ENCODE assay signal across 9 mouse cellular contexts in the genomic region with DNA sequence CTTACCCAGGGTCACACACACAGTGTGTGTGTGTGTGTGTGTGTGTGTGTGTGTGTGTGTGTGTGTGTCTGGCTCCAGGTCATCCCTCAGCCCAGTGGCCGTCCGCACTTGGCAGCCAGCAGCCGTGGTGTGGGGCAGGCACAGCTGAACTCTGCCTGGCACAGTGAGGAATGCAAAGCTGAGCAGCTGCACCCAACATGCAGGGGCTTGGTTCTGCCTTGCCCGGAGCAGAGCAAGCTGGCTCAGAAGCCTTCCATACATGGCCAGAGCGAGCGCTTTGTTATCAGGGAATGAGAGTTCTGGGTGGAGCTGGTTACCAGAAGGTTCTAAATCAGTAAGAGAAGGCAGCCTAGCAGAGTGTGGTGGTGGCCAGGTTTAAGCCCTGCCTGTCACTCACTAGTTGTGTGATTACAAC. TPM values are rescaled to one million over a fixed set of nuclear protein-coding genes. Genes with fewer than 3 reads are reported as not detected.
DNase-seq lines count a peak whose midpoint lies in the region; ATAC-seq and TF ChIP-seq lines count a peak whose summit lies in the region.
"Had no signal": no experiment of that assay in that cellular context is flagged by ENCODE, and none has a peak within 500 bp of the region (broad histone marks: within the 10 kb centered on the region; RNA-seq: fewer than 3 reads in every experiment).

No protein-coding gene starts in this region.

- peaks cover 35% of the 10 kb centered on the region for H3K36me3 ChIP-seq in lung, embryonic 14.5 days (ENCODE audit: insufficient read depth)
- H3K36me3 ChIP-seq in embryonic facial prominence, embryonic 10.5 days (replicated peaks) = peaks cover 41% of the 10 kb centered on the region
- H3K36me3 ChIP-seq in heart, embryonic 16.5 days (ENCODE audit: control insufficient read depth, insufficient read depth) = peaks cover 15% of the 10 kb centered on the region; the same call in 1 of the 2 replicates

- H3K27ac ChIP-seq in lung, embryonic 14.5 days (ENCODE audit: low read depth) = peak overlapping the region; percentile 81
- H3K27ac ChIP-seq in embryonic facial prominence, embryonic 10.5 days (replicated peaks) = peak overlapping the region; percentile 59
- H3K27ac ChIP-seq in heart, embryonic 16.5 days (ENCODE audit: low read length) = peak overlapping the region; percentile 99
- H3K27ac ChIP-seq: midbrain, embryonic 12.5 days had no signal

- H3K4me1 ChIP-seq in lung, embryonic 14.5 days (ENCODE audit: insufficient read depth) = peaks cover 28% of the 10 kb centered on the region
- H3K4me1 ChIP-seq in embryonic facial prominence, embryonic 10.5 days = peaks cover 56% of the 10 kb centered on the region
- H3K4me1 ChIP-seq in heart, embryonic 16.5 days (ENCODE audit: control insufficient read depth, insufficient read depth, low read length) = peaks cover 54% of the 10 kb centered on the region
- H3K4me1 ChIP-seq: midbrain, embryonic 12.5 days had no signal

- no peak for TF ChIP-seq CTCF in lung, embryonic 14.5 days (IDR thresholded peaks at IDR 0.05; ENCODE audit: low read depth)

- no peaks in the 10 kb centered on the region for H3K27me3 ChIP-seq in lung, embryonic 14.5 days (ENCODE audit: insufficient read depth, low read length)
- no peaks in the 10 kb centered on the region for H3K27me3 ChIP-seq in embryonic facial prominence, embryonic 10.5 days (replicated peaks; ENCODE audit: low read depth, poor library complexity, severe bottlenecking)
- H3K27me3 ChIP-seq in heart, embryonic 16.5 days (ENCODE audit: control insufficient read depth, insufficient read depth, low read length) = no peaks in the 10 kb centered on the region
- H3K27me3 ChIP-seq: midbrain, embryonic 12.5 days had no signal

- ATAC-seq in lung, embryonic 14.5 days (ENCODE audit: insufficient read depth) = peak; percentile 74
- ATAC-seq in heart, embryonic 16.5 days (replicated peaks; ENCODE audit: extremely low read depth, insufficient read depth, low FRiP score) = peak; percentile 91

- no peak overlapping the region; the same call in none of the 2 replicates for H3K9ac ChIP-seq in lung, embryonic 14.5 days
- peak overlapping the region; percentile 68 for H3K9ac ChIP-seq in heart, embryonic 16.5 days (ENCODE audit: low read length)
- H3K9ac ChIP-seq: midbrain, embryonic 12.5 days had no signal

- no peaks in the 10 kb centered on the region for H3K9me3 ChIP-seq in lung, embryonic 14.5 days (ENCODE audit: low read depth, low read length)
- no peaks in the 10 kb centered on the region for H3K9me3 ChIP-seq in embryonic facial prominence, embryonic 10.5 days
- H3K9me3 ChIP-seq in heart, embryonic 16.5 days (replicated peaks; ENCODE audit: control insufficient read depth, low read length) = no peaks in the 10 kb centered on the region
- H3K9me3 ChIP-seq: midbrain, embryonic 12.5 days had no signal

- H3K4me2 ChIP-seq in lung, embryonic 14.5 days = peak overlapping the region; percentile 15; the same call in 1 of the 2 replicates
- H3K4me2 ChIP-seq in heart, embryonic 16.5 days (ENCODE audit: low read depth, low read length) = peak overlapping the region; percentile 53
- H3K4me2 ChIP-seq: midbrain, embryonic 12.5 days had no signal

- H3K4me3 ChIP-seq in lung, embryonic 14.5 days (ENCODE audit: low read depth, low read length) = no peak overlapping the region
- 0 out of 2 replicates have a peak overlapping the region, but pooled peaks have one; percentile 16 for H3K4me3 ChIP-seq in embryonic facial prominence, embryonic 10.5 days
- no peak overlapping the region for H3K4me3 ChIP-seq in heart, embryonic 16.5 days (ENCODE audit: low read length)
- H3K4me3 ChIP-seq: midbrain, embryonic 12.5 days had no signal

- peak; percentile 56 for DNase-seq in lung, embryonic 14.5 days
- DNase-seq in lung, postnatal 25 days (ENCODE audit: low spot score) = no peak
- DNase-seq in embryonic facial prominence, embryonic 10.5 days (ENCODE audit: low spot score) = peak; percentile 30
- DNase-seq in kidney, postnatal 4 days = peak; percentile 67 to 80
- DNase-seq in lung, postnatal 14 days = peak; percentile 44
- peak; percentile 68 to 72 for DNase-seq in urinary bladder, postnatal 4 days (ENCODE audit: low spot score in 2 of 2)
- DNase-seq in thymus, adult 18-20 months = no peak

- WGBS in lung, embryonic 14.5 days = 15% methylated on average over 6 of the region's 6 CpGs
- 67% methylated on average over 6 of the region's 6 CpGs for WGBS in embryonic facial prominence, embryonic 10.5 days
- WGBS in heart, embryonic 16.5 days = 12% methylated on average over 6 of the region's 6 CpGs

RNA-seq across cellular contexts. Expression of gene Micall1, which starts 11.1 kb away (rescaled TPM):
- 7.5 and 9.0 TPM in 2 replicates for polyA plus RNA-seq in lung, embryonic 14.5 days (2014; fragmentation: Nextera tagmentation; extraction: Ambion mirVana)
- 7.3 and 7.4 TPM in 2 replicates for polyA plus RNA-seq in embryonic facial prominence, embryonic 10.5 days (2016; fragmentation: Nextera tagmentation; extraction: Ambion mirVana)
- polyA plus RNA-seq in heart, embryonic 16.5 days (2015; fragmentation: Nextera tagmentation; extraction: Ambion mirVana) = 21.1 and 23.2 TPM in 2 replicates

RNA-seq across cellular contexts. Expression of gene Eif3l, which starts 22.6 kb away (rescaled TPM):
- 243 and 249 TPM in 2 replicates for polyA plus RNA-seq in lung, embryonic 14.5 days (2014; fragmentation: Nextera tagmentation; extraction: Ambion mirVana)
- 280 and 287 TPM in 2 replicates for polyA plus RNA-seq in embryonic facial prominence, embryonic 10.5 days (2016; fragmentation: Nextera tagmentation; extraction: Ambion mirVana)
- 151 and 161 TPM in 2 replicates for polyA plus RNA-seq in heart, embryonic 16.5 days (2015; fragmentation: Nextera tagmentation; extraction: Ambion mirVana)

RNA-seq across cellular contexts. Expression of gene Ankrd54, which starts 34.9 kb away (rescaled TPM):
- polyA plus RNA-seq in lung, embryonic 14.5 days (2014; fragmentation: Nextera tagmentation; extraction: Ambion mirVana) = 54.4 and 55.4 TPM in 2 replicates
- polyA plus RNA-seq in embryonic facial prominence, embryonic 10.5 days (2016; fragmentation: Nextera tagmentation; extraction: Ambion mirVana) = 57.7 and 61.8 TPM in 2 replicates
- polyA plus RNA-seq in heart, embryonic 16.5 days (2015; fragmentation: Nextera tagmentation; extraction: Ambion mirVana) = 28.4 and 28.5 TPM in 2 replicates

RNA-seq across cellular contexts. Expression of gene Polr2f, which starts 43.2 kb away (rescaled TPM):
- polyA plus RNA-seq in lung, embryonic 14.5 days (2014; fragmentation: Nextera tagmentation; extraction: Ambion mirVana) = 315 and 325 TPM in 2 replicates
- 414 and 440 TPM in 2 replicates for polyA plus RNA-seq in embryonic facial prominence, embryonic 10.5 days (2016; fragmentation: Nextera tagmentation; extraction: Ambion mirVana)
- 222 and 262 TPM in 2 replicates for polyA plus RNA-seq in heart, embryonic 16.5 days (2015; fragmentation: Nextera tagmentation; extraction: Ambion mirVana)

RNA-seq across cellular contexts. Expression of gene 1700088E04Rik, which starts 43.4 kb away (rescaled TPM):
- 6.0 and 7.1 TPM in 2 replicates for polyA plus RNA-seq in lung, embryonic 14.5 days (2014; fragmentation: Nextera tagmentation; extraction: Ambion mirVana)
- polyA plus RNA-seq in embryonic facial prominence, embryonic 10.5 days (2016; fragmentation: Nextera tagmentation; extraction: Ambion mirVana) = 8.0 and 8.2 TPM in 2 replicates
- polyA plus RNA-seq in heart, embryonic 16.5 days (2015; fragmentation: Nextera tagmentation; extraction: Ambion mirVana) = 11.0 and 12.0 TPM in 2 replicates

Comparison
In these comparisons a context has a peak if more than half of its experiments do, and no peak if none do; other contexts are left out.
1. DNase-seq: peak in lung, embryonic 14.5 days (single experiment), embryonic facial prominence, embryonic 10.5 days (single experiment), kidney, postnatal 4 days (2 of 2), lung, postnatal 14 days (single experiment) and urinary bladder, postnatal 4 days (2 of 2); none in lung, postnatal 25 days (single experiment) and thymus, adult 18-20 months (0 of 2).
2. Peak in every context shown above with its lines, with median percentiles within 50 percentile points of each other: H3K27ac ChIP-seq.